Mouse (Mus musculus): ENCODE data around the gene Colgalt1. TPM values are rescaled to one million over a fixed set of nuclear protein-coding genes. Genes with fewer than 3 reads are reported as not detected.

Colgalt1 gene
- polyA plus RNA-seq (2012; rRNA removed) (30.9 and 31.4 TPM in 2 replicates), polyA plus RNA-seq (2014; fragmentation: Nextera tagmentation; extraction: Ambion mirVana) (20.5 and 20.7 TPM in 2 replicates)

DNA sequence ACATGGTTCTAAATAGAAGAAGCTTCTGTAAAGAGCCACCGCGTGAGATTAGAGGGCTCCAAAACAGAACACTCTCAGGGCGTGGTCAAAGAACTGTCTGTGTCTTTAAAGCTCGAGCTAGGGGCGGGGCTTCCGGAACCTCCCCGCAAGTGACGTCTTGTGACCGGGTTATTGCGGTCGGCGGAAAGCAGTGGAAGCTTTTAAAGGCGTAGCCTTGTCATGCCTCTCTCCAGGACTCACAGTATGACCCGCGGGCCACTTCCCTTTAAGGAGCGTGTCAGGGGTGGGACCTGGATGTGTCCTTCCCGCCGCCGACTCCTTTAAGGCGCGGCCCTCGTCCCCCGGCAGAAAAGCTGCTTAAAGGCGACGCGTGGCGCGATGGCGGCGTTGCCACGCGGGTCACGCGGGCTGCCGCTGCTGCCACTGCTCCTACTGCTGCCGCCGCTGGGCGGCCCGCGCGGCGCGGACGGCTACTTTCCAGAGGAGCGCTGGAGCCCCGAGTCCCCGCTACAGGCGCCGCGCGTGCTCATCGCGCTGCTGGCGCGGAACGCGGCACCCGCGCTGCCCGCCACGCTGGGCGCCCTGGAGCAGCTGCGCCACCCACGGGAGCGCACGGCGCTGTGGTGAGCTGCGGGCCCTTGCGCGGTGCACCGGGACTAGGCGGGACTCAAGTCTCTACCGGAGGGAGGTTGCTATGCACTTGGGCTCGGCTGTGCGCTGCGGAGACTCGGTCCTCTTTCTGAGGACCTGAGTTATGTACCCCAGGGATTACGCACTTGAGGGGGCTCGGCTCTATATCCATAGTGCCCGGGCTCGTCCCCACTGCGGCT, at the start of gene Colgalt1:
Colgalt1 (plus strand) TSS at position 177 of the 830 bp plus-strand sequence.
- Histone ChIP-seq H3K4me1 (replicated peaks; ENCODE audit: control insufficient read depth in 2 of 2, insufficient read depth in 2 of 2, low read length in 1 of 2) (peaks cover 6 to 14% of the 10 kb centered on the region in 2 experiments), H3K27me3 (ENCODE audit: control insufficient read depth, insufficient read depth, low read length) (no peaks in the 10 kb centered on the region), H3K4me3 (ENCODE audit: insufficient read depth in 1 of 2, low read depth in 2 of 2, low read length in 2 of 2) (peak within 1 kb of the TSS; percentile 72 to 91), H3K4me2 (ENCODE audit: low read depth) (peak within 1 kb of the TSS; percentile 99), H3K9me3 (ENCODE audit: control insufficient read depth, low read length) (no peaks in the 10 kb centered on the region), H3K36me3 (replicated peaks; ENCODE audit: control insufficient read depth, insufficient read depth, low read depth) (peaks cover 7% of the 10 kb centered on the region), H3K27ac (peak within 1 kb of the TSS; percentile 49), H3K9ac (replicated peaks) (peak within 1 kb of the TSS; percentile 83)
- ATAC-seq (ENCODE audit: insufficient read depth): peak; percentile 99
- DNase-seq (ENCODE audit: low read depth in 3 of 3, low spot score in 3 of 3): peak; percentile 98 to 99 (median 99)
- WGBS (ENCODE audit: insufficient replicate concordance): under 1% methylated on average over 82 of the region's 82 CpGs
- TF ChIP-seq EP300 (IDR thresholded peaks at IDR 0.05; ENCODE audit: low read depth): no peak
- TF ChIP-seq CTCF (IDR thresholded peaks at IDR 0.05; ENCODE audit: low read depth): peak; percentile 3; the same call in 1 of the 2 replicates

- TF ChIP-seq EP300 (IDR thresholded peaks at IDR 0.05; ENCODE audit: low read depth): no peak
- peak; percentile 94 for TF ChIP-seq CTCF (IDR thresholded peaks at IDR 0.05; ENCODE audit: low read depth)
- ATAC-seq (ENCODE audit: insufficient read depth): no peak
- Histone ChIP-seq H3K4me2 (ENCODE audit: low read depth) (no peak overlapping the region), H3K4me1 (replicated peaks; ENCODE audit: control insufficient read depth in 2 of 2, insufficient read depth in 2 of 2, low read length in 1 of 2) (peaks cover 9 to 15% of the 10 kb centered on the region in 2 experiments; a peak in 3 of 4 replicates), H3K4me3 (ENCODE audit: insufficient read depth in 1 of 2, low read depth in 2 of 2, low read length in 2 of 2) (no peak overlapping the region), H3K27me3 (ENCODE audit: control insufficient read depth, insufficient read depth, low read length) (peaks cover 14% of the 10 kb centered on the region), H3K9me3 (ENCODE audit: control insufficient read depth, low read length) (no peaks in the 10 kb centered on the region; the same call in 1 of the 2 replicates), H3K27ac (no peak overlapping the region), H3K36me3 (replicated peaks; ENCODE audit: control insufficient read depth, insufficient read depth, low read depth) (no peaks in the 10 kb centered on the region), H3K9ac (replicated peaks) (no peak overlapping the region)
- 3% methylated on average over 15 of the region's 15 CpGs for WGBS (ENCODE audit: insufficient replicate concordance)
- DNase-seq (ENCODE audit: low read depth in 3 of 3, low spot score in 3 of 3): peak; percentile 39 to 66 (median 41)
Measured at GRCm38 (mm10) chr8:71561401-71561800, 49.4 kb upstream of the Colgalt1 start.

- H3K4me2 ChIP-seq (ENCODE audit: low read depth): peak overlapping the region; percentile 37
- peaks cover 9 to 15% of the 10 kb centered on the region in 2 experiments; a peak in 3 of 4 replicates for H3K4me1 ChIP-seq (replicated peaks; ENCODE audit: control insufficient read depth in 2 of 2, insufficient read depth in 2 of 2, low read length in 1 of 2)
- ATAC-seq (ENCODE audit: insufficient read depth) (peak; percentile 40), DNase-seq (ENCODE audit: low read depth in 3 of 3, low spot score in 3 of 3) (peak in 2 of 3 experiments; percentile 26 to 29)
- no peaks in the 10 kb centered on the region for H3K36me3 ChIP-seq (replicated peaks; ENCODE audit: control insufficient read depth, insufficient read depth, low read depth)
- no peak overlapping the region for H3K27ac ChIP-seq
- no peak overlapping the region for H3K9ac ChIP-seq (replicated peaks)
- no peak overlapping the region; a peak in 1 of 4 replicates for H3K4me3 ChIP-seq (ENCODE audit: insufficient read depth in 1 of 2, low read depth in 2 of 2, low read length in 2 of 2)
- peaks cover 14% of the 10 kb centered on the region for H3K27me3 ChIP-seq (ENCODE audit: control insufficient read depth, insufficient read depth, low read length)
- no peaks in the 10 kb centered on the region; the same call in 1 of the 2 replicates for H3K9me3 ChIP-seq (ENCODE audit: control insufficient read depth, low read length)
- under 1% methylated on average over 33 of the region's 33 CpGs for WGBS (ENCODE audit: insufficient replicate concordance)
- no peak for TF ChIP-seq EP300 (IDR thresholded peaks at IDR 0.05; ENCODE audit: low read depth)
- TF ChIP-seq CTCF (IDR thresholded peaks at IDR 0.05; ENCODE audit: low read depth): peak; percentile 78
Measured at GRCm38 (mm10) chr8:71562751-71563150, 48.0 kb upstream of the Colgalt1 start.

DNA sequence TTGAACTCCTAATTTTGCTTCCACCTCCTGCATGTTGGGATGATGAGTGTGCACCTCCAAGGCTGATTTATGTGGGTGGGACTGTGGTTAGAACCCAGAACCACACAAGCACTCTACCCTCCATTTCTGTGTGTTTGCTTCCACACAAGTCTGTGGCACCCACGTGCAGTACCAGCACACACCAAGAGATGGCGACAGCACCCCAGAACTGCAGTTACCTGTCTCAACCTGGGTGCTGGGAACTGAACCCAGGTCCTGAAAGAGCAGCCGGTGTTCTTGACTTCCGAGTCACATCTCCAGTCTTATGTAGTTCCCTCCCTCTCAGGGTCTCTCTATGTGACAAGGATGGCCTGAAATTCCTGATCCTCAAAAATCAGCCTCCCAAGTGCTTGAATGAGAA, 46.8 kb upstream of the Colgalt1 start:
- ATAC-seq (ENCODE audit: insufficient read depth): no peak
- Histone ChIP-seq H3K4me2 (ENCODE audit: low read depth) (no peak overlapping the region), H3K27ac (no peak overlapping the region), H3K9me3 (ENCODE audit: control insufficient read depth, low read length) (no peaks in the 10 kb centered on the region; the same call in 1 of the 2 replicates), H3K4me3 (ENCODE audit: insufficient read depth in 1 of 2, low read depth in 2 of 2, low read length in 2 of 2) (no peak overlapping the region), H3K4me1 (replicated peaks; ENCODE audit: control insufficient read depth in 2 of 2, insufficient read depth in 2 of 2, low read length in 1 of 2) (peaks cover 3 to 15% of the 10 kb centered on the region in 2 experiments; a peak in 3 of 4 replicates), H3K9ac (replicated peaks) (no peak overlapping the region), H3K36me3 (replicated peaks; ENCODE audit: control insufficient read depth, insufficient read depth, low read depth) (no peaks in the 10 kb centered on the region), H3K27me3 (ENCODE audit: control insufficient read depth, insufficient read depth, low read length) (peaks cover 6% of the 10 kb centered on the region)
- 71% methylated on average over 4 of the region's 4 CpGs for WGBS (ENCODE audit: insufficient replicate concordance)
- TF ChIP-seq EP300 (IDR thresholded peaks at IDR 0.05; ENCODE audit: low read depth) (no peak), CTCF (IDR thresholded peaks at IDR 0.05; ENCODE audit: low read depth) (peak; percentile 65)
- DNase-seq (ENCODE audit: low read depth in 3 of 3, low spot score in 3 of 3): no peak

DNA sequence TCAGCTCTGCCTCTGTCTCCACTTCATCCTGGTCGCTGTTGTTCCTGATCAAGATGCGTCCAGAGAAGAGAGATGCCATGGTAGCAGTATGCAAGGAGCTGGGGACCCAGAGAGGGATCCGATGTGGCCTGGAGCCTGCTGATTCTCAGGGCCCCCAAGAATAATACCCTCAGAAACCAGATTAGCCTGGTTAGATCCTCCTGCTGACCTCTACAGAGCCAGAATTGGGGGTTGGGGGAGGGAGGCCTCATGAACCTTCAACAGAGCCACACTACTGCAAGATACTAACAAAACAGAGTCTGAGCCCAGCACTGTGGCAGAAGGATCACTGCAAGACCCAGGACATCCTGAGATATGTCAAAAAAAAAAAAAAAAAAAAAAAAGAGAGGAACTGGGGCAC, 44.3 kb upstream of the Colgalt1 start, which contains the start of gene Nxnl1:
Nxnl1 (minus strand) TSS at position 101 of the 400 bp plus-strand sequence.
- no peak within 1 kb of the TSS for H3K27ac ChIP-seq

More for the DNA sequence above, 44.3 kb upstream of the Colgalt1 start, which contains the start of gene Nxnl1:
- ATAC-seq (ENCODE audit: insufficient read depth): no peak
- Histone ChIP-seq H3K27me3 (ENCODE audit: control insufficient read depth, insufficient read depth, low read length) (peaks cover 13% of the 10 kb centered on the region), H3K4me1 (replicated peaks; ENCODE audit: control insufficient read depth in 2 of 2, insufficient read depth in 2 of 2, low read length in 1 of 2) (peaks cover 3 to 7% of the 10 kb centered on the region in 2 experiments), H3K9ac (replicated peaks) (no peak within 1 kb of the TSS), H3K9me3 (ENCODE audit: control insufficient read depth, low read length) (no peaks in the 10 kb centered on the region; the same call in 1 of the 2 replicates), H3K36me3 (replicated peaks; ENCODE audit: control insufficient read depth, insufficient read depth, low read depth) (no peaks in the 10 kb centered on the region), H3K4me3 (ENCODE audit: insufficient read depth in 1 of 2, low read depth in 2 of 2, low read length in 2 of 2) (no peak within 1 kb of the TSS), H3K4me2 (ENCODE audit: low read depth) (no peak within 1 kb of the TSS)
- TF ChIP-seq CTCF (IDR thresholded peaks at IDR 0.05; ENCODE audit: low read depth) (no peak), EP300 (IDR thresholded peaks at IDR 0.05; ENCODE audit: low read depth) (no peak)
- no peak for DNase-seq (ENCODE audit: low read depth in 3 of 3, low spot score in 3 of 3)
- WGBS (ENCODE audit: insufficient replicate concordance): 70% methylated on average over 3 of the region's 3 CpGs
